Mouse (Mus musculus) hindbrain, embryonic 16.5 days (tissue): Measurements from ENCODE around the gene Abhd12. TPM values are rescaled to one million over a fixed set of nuclear protein-coding genes. Genes with fewer than 3 reads are reported as not detected.
A peak's percentile ranks its signal among the peaks of the same experiment; 100 is the strongest.

Experiments
- ATAC-seq: fragments of 200-750 bp; cut with Nextera tagmentation; 2 replicates; pipeline ENCODE4 v1.8.0; 2017; ENCODE audit warnings: moderate TSS enrichment, moderate library complexity
- H3K27ac ChIP-seq: fragments of 300-500 bp; sonication (generic); 2 replicates; pipeline ENCODE4 v1.5.1; 2014; ENCODE audit warnings: low read depth, mild to moderate bottlenecking, control low read depth, low read length, moderate library complexity
- H3K27me3 ChIP-seq: fragments of 300-500 bp; sonication (generic); replicated peaks from 2 replicates; pipeline ENCODE4 v1.6.1; 2014; ENCODE audit warnings: low read length; ENCODE audit not compliant: control insufficient read depth, insufficient read depth
- H3K36me3 ChIP-seq: fragments of 300-500 bp; sonication (generic); 2 replicates; pipeline ENCODE4 v1.6.1; 2014; ENCODE audit warnings: mild to moderate bottlenecking, low read length, moderate library complexity, mixed read lengths; ENCODE audit not compliant: control insufficient read depth, insufficient read depth
- H3K4me1 ChIP-seq: fragments of 300-500 bp; sonication (generic); 2 replicates; pipeline ENCODE4 v1.6.1; 2014; ENCODE audit warnings: low read depth, low read length; ENCODE audit not compliant: control insufficient read depth, insufficient read depth
- H3K4me2 ChIP-seq: fragments of 300-500 bp; sonication (generic); 2 replicates; pipeline ENCODE4 v1.6.1; 2014; ENCODE audit warnings: mild to moderate bottlenecking, low read length, control low read depth, moderate library complexity
- H3K4me3 ChIP-seq: fragments of 300-500 bp; sonication (generic); 2 replicates; pipeline ENCODE4 v1.5.1; 2014; ENCODE audit warnings: mild to moderate bottlenecking, low read length, control low read depth, moderate library complexity
- H3K9ac ChIP-seq: fragments of 300-500 bp; sonication (generic); 2 replicates; pipeline ENCODE4 v1.6.1; 2014; ENCODE audit warnings: low read depth, mild to moderate bottlenecking, control low read depth, low read length, moderate library complexity
- H3K9me3 ChIP-seq: fragments of 300-500 bp; sonication (generic); 2 replicates; pipeline ENCODE4 v1.6.1; 2014; ENCODE audit warnings: mild to moderate bottlenecking, low read length, moderate library complexity; ENCODE audit not compliant: control insufficient read depth
- WGBS: fragments of 180-500 bp; shearing (Covaris S2); extraction: QIAGEN DNeasy Blood & Tissue Kit; methylation state at CpG from one replicate; pipeline ENCODE4 v1.1.7; 2014; 5-methylcytosine and 5-hydroxymethylcytosine counted together
- polyA plus RNA-seq: library from polyadenylated mRNA; unstranded; fragments of >200 nt; fragmentation: Nextera tagmentation; extraction: Ambion mirVana; gene quantifications from 2 replicates; pipeline ENCODE4 v1.2.1, GENCODE M21; 2015

The Abhd12 gene
- polyA plus RNA-seq, 1 experiment from 2014 or later = 157 TPM

DNA sequence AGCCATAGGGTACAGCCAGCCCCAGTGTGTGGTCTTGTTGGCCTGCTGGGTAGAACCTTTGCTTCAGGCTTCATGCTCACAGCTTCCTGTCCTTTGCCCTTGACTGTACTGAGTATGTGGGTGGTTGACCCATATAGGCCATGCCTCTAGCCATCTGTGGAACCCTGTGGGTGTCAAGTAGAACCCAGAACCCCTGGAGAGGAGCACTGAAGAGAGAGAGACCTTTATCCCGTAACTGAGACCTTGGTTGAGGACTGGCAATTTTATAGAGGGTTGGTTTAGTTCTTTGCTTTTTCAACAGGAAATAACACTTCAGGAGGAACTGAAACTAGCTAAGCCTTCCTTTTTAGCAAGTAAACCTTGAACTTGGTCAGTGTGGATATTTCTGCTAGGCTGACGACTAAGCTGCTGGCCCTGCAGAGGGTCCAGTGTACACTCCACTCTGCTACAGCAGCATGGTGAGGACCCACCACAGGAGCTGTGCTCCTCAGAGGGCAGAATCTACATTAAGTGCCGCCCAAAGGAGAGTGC is 73.6 kb downstream of the Abhd12 start:
- 81% methylated on average over 3 of the region's 3 CpGs for WGBS
- Histone ChIP-seq H3K4me1 (no peaks in the 10 kb centered on the region), H3K27ac (no peak overlapping the region), H3K9ac (no peak overlapping the region), H3K27me3 (no peaks in the 10 kb centered on the region), H3K9me3 (no peaks in the 10 kb centered on the region), H3K4me2 (no peak overlapping the region), H3K36me3 (peaks cover 44% of the 10 kb centered on the region), H3K4me3 (no peak overlapping the region)
- ATAC-seq = no peak

DNA sequence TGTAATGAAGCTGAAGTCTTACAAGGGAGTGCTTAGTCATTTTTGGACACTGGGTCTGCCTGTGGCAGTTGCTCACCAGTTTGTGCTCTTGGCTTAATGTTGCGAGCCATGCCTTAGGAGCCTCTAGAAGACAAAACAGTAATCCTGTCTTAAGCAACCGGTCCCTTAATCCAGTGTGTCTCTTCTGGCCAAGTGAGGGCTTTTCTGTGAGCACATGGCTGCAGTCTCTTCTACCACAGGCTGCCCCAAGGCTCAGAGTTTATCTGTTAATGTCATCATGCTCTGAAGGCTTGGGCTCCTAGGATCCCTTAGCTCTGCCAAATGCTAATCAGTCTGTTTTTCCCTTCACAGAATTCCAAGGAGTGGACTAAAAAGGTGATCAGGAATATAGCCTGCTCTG is 74.5 kb downstream of the Abhd12 start:
- Histone ChIP-seq H3K4me3 (no peak overlapping the region), H3K27me3 (no peaks in the 10 kb centered on the region), H3K36me3 (peaks cover 44% of the 10 kb centered on the region), H3K9me3 (no peaks in the 10 kb centered on the region), H3K4me1 (no peaks in the 10 kb centered on the region), H3K4me2 (no peak overlapping the region), H3K9ac (no peak overlapping the region), H3K27ac (no peak overlapping the region)
- 86% methylated on average over 2 of the region's 2 CpGs for WGBS
- ATAC-seq = no peak

DNA sequence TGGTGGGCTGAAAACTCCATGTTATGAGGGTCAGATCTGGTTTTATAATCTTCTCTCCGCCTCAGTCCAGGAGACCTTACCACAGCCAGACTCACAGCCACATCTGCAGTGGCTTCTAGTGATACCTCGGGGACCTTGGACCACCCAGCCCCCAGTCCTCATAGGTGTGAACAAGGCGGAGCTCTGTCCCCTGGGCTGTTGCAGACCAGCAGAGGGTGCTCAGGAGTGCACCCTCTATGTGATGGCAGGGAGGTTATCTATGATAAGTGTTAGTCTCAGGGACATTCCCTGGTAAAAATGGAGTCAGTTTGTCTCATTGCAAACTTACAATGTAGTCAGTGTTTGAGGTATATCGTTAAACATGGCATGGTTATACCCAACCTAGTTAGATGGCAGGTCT is 75.9 kb downstream of the Abhd12 start:
- Histone ChIP-seq H3K4me1 (no peaks in the 10 kb centered on the region), H3K4me2 (no peak overlapping the region), H3K9ac (no peak overlapping the region), H3K27ac (no peak overlapping the region), H3K9me3 (no peaks in the 10 kb centered on the region), H3K36me3 (peaks cover 57% of the 10 kb centered on the region), H3K4me3 (no peak overlapping the region), H3K27me3 (no peaks in the 10 kb centered on the region)
- no peak for ATAC-seq
- WGBS = 85% methylated on average over 4 of the region's 4 CpGs

DNA sequence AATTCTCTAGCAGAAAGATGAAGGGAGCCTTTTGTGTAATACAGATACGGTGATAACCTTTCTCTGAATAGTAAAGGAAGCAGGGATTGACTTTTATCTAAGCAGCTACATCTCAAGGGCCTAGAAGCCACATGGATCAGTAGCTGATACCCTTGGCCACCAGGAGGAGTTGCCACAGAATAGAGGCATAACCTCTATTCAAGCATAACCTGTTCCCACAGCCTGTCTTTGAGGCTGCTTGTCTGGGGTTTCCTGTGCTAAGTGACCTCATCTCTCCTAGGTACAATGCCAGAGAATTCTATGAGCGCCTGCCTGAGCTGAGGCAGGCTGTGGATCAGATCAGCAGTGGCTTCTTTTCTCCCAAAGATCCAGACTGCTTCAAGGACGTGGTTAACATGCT is 76.4 kb downstream of the Abhd12 start:
- Histone ChIP-seq H3K4me1 (no peaks in the 10 kb centered on the region), H3K4me3 (no peak overlapping the region), H3K27ac (no peak overlapping the region), H3K4me2 (no peak overlapping the region), H3K9ac (no peak overlapping the region), H3K36me3 (peaks cover 57% of the 10 kb centered on the region), H3K27me3 (no peaks in the 10 kb centered on the region), H3K9me3 (no peaks in the 10 kb centered on the region)
- WGBS = 88% methylated on average over 3 of the region's 3 CpGs
- ATAC-seq = no peak

DNA sequence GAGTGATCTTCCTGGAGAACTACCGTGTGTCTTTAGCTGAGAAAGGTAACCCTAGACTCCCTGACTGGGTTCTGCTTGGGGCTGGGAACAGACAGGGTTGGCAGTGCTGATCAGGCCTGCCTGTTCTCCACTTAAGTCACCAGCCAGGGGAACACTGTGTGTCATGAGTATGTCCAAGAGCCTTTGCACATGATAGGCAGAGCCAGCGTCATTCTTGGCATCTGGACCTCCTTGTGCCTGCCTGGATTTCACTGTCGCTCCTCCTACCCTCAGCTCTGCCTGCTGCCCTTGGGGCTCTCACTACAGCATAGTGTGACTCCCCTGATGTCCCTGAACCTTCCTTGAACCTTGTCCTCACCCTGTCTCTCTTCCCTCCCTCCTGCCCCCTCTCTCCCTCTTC is 78.1 kb downstream of the Abhd12 start:
- H3K36me3 ChIP-seq = peaks cover 54% of the 10 kb centered on the region
- no peak for ATAC-seq
- no peak overlapping the region for H3K9ac ChIP-seq
- no peak overlapping the region for H3K4me3 ChIP-seq
- H3K4me1 ChIP-seq = no peaks in the 10 kb centered on the region
- H3K27ac ChIP-seq = no peak overlapping the region
- WGBS = 87% methylated on average over 3 of the region's 3 CpGs
- H3K27me3 ChIP-seq = no peaks in the 10 kb centered on the region
- H3K4me2 ChIP-seq = no peak overlapping the region
- H3K9me3 ChIP-seq = no peaks in the 10 kb centered on the region

DNA sequence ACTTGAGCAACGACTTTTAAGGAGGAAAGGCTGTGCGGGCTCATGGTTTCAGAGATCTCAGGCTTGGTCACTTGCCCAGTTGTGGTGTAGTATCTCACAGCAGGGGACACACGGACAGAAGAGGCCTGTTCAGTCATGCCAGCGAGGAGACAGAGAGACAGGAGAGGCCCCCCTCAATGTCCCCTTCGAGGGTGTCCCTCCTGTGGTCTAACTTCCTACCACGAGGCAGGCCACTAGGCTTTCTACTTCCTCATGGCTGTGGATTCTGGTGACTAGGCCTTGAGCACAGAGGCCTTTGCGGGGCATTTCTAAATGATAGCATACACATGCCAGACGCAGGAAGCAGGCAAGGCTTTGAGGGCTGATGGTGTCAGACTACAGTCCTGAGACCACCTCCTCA is 81.6 kb downstream of the Abhd12 start:
- Histone ChIP-seq H3K4me3 (no peak overlapping the region), H3K9ac (no peak overlapping the region), H3K36me3 (peaks cover 54% of the 10 kb centered on the region), H3K27ac (no peak overlapping the region), H3K4me2 (no peak overlapping the region), H3K9me3 (no peaks in the 10 kb centered on the region), H3K27me3 (no peaks in the 10 kb centered on the region), H3K4me1 (no peaks in the 10 kb centered on the region)
- 75% methylated on average over 8 of the region's 8 CpGs for WGBS
- no peak for ATAC-seq

DNA sequence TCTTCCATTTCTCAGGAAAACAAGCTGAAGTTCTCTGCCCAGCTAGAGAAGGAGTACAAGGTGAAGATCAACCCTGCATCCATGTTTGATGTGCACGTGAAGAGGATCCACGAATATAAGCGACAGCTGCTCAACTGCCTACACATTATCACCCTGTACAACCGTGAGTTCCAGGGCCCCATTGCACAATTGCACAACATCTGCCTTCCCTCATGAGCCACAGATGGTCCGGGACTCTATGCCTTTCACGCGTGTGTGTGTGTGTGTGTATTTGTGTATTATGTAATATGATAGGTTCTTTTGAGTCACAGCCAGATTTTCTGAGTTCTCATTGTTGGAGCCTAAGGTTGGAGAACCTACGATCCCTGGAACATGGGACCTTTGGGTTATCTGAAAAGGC is 83.8 kb downstream of the Abhd12 start:
- Histone ChIP-seq H3K9me3 (no peaks in the 10 kb centered on the region), H3K9ac (no peak overlapping the region), H3K27me3 (no peaks in the 10 kb centered on the region), H3K4me2 (no peak overlapping the region), H3K27ac (no peak overlapping the region), H3K36me3 (peaks cover 44% of the 10 kb centered on the region), H3K4me3 (no peak overlapping the region), H3K4me1 (no peaks in the 10 kb centered on the region)
- 90% methylated on average over 8 of the region's 8 CpGs for WGBS
- ATAC-seq = no peak

DNA sequence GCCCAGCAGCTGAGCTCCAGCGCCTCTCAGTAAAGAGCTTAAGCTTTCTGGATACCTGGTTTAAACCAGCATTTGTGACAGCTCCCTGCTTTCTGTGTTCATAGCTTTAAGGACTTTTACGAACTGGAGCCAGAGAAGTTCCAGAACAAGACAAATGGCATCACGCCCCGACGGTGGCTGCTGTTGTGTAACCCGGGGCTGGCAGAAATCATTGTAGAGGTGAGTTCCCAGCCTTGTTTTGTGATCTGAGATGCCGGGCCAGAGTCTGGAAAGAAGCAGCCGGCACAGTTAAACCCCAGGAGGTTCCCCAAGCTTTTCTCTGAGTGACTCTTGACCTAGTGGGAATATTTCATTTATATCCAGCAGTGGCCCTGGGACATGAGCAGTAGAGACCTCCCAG is 85.8 kb downstream of the Abhd12 start:
- H3K27me3 ChIP-seq = no peaks in the 10 kb centered on the region
- H3K9me3 ChIP-seq = no peaks in the 10 kb centered on the region
- H3K4me3 ChIP-seq = no peak overlapping the region
- no peaks in the 10 kb centered on the region for H3K4me1 ChIP-seq
- H3K36me3 ChIP-seq = peaks cover 44% of the 10 kb centered on the region
- H3K4me2 ChIP-seq = no peak overlapping the region
- no peak overlapping the region for H3K27ac ChIP-seq
- ATAC-seq = no peak
- whole genome bisulfite sequencing = 88% methylated on average over 8 of the region's 8 CpGs
- H3K9ac ChIP-seq = no peak overlapping the region

DNA sequence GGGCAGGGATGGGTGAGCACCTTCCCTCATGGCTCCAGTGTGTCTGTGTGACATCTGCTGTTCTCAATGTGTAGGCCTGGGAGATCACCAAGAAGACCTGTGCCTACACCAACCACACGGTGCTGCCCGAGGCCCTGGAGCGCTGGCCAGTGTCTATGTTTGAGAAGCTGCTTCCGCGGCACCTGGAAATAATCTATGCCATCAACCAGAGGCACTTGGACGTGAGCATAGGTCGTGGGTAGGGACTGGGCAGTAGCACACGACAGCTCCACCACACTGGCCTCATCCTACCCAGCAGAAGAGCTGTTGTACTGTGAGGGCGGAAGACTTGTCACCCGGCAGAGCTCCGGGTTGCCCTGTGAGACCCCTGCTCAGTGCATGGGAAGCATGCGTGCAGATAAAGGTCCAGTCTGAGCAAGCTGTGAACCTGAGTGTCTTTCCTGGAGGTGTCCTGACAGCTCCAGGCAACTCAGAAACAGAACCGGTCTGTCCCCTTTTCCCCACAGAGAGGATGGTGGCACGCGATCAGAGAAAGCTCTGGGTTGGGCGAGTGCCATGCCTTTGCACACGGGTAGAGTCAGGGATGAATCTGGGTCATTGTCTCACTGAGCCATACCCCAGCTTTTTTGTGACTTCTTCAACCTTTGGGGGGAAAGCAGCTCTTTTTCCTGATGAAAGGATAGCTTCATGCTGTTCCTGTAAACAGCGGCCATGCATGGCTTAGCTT is 87.7 kb downstream of the Abhd12 start:
- H3K27me3 ChIP-seq = no peaks in the 10 kb centered on the region
- no peak overlapping the region for H3K4me2 ChIP-seq
- no peaks in the 10 kb centered on the region for H3K9me3 ChIP-seq
- no peaks in the 10 kb centered on the region for H3K4me1 ChIP-seq
- no peak overlapping the region for H3K27ac ChIP-seq
- H3K9ac ChIP-seq = no peak overlapping the region
- H3K4me3 ChIP-seq = no peak overlapping the region
- peak; percentile 48; the same call in 1 of the 2 replicates for ATAC-seq
- 90% methylated on average over 18 of the region's 18 CpGs for WGBS
- peaks cover 52% of the 10 kb centered on the region for H3K36me3 ChIP-seq
